Mouse (Mus musculus) midbrain, embryonic 14.5 days (tissue): ENCODE measurements around the gene Nrarp. TPM values are rescaled to one million over a fixed set of nuclear protein-coding genes. Genes with fewer than 3 reads are reported as not detected.
A peak's percentile ranks its signal among the peaks of the same experiment; 100 is the strongest.

ENCODE experiments used
- ATAC-seq: fragments of 200-750 bp; cut with Nextera tagmentation; 2 replicates; pipeline ENCODE4 v1.8.0; 2017; ENCODE audit warnings: moderate number of reproducible peaks, moderate library complexity; ENCODE audit not compliant: low FRiP score, low TSS enrichment
- DNase-seq: peaks from one replicate; pipeline ENCODE4 v3.0.0-alpha.2; 2015
- H3K27ac ChIP-seq: fragments of 300-500 bp; sonication (generic); replicated peaks from 2 replicates; pipeline ENCODE4 v1.5.1; 2014; ENCODE audit warnings: mild to moderate bottlenecking, low read depth, low read length, moderate library complexity
- H3K27me3 ChIP-seq: fragments of 300-500 bp; sonication (generic); 2 replicates; pipeline ENCODE4 v1.6.1; 2014; ENCODE audit warnings: low read length, control low read depth, mixed read lengths; ENCODE audit not compliant: control insufficient read depth, insufficient read depth
- H3K36me3 ChIP-seq: fragments of 300-500 bp; sonication (generic); 2 replicates; pipeline ENCODE4 v1.6.1; 2014; ENCODE audit warnings: low read length, control low read depth; ENCODE audit not compliant: control insufficient read depth, insufficient read depth
- H3K4me1 ChIP-seq: fragments of 300-500 bp; sonication (generic); 2 replicates; pipeline ENCODE4 v1.6.1; 2014; ENCODE audit warnings: mild to moderate bottlenecking, antibody characterized with exemption, low read length, control low read depth; ENCODE audit not compliant: control insufficient read depth, insufficient read depth
- H3K4me2 ChIP-seq: fragments of 300-500 bp; sonication (generic); 2 replicates; pipeline ENCODE4 v1.6.1; 2014; ENCODE audit warnings: mild to moderate bottlenecking, low read length, moderate library complexity
- H3K4me3 ChIP-seq: fragments of 300-500 bp; sonication (generic); replicated peaks from 2 replicates; pipeline ENCODE4 v1.5.1; 2014; ENCODE audit warnings: low read depth, low read length
- H3K9ac ChIP-seq: fragments of 300-500 bp; sonication (generic); replicated peaks from 2 replicates; pipeline ENCODE4 v1.6.1; 2014; ENCODE audit warnings: mild to moderate bottlenecking, low read length, moderate library complexity
- H3K9me3 ChIP-seq: fragments of 300-500 bp; sonication (generic); 2 replicates; pipeline ENCODE4 v1.6.1; 2016; ENCODE audit warnings: low read length, control low read depth, mixed read lengths; ENCODE audit not compliant: control insufficient read depth
- WGBS: fragments of 180-500 bp; shearing (Covaris S2); extraction: QIAGEN DNeasy Blood & Tissue Kit; methylation state at CpG from one replicate; pipeline ENCODE4 v1.1.7; 2014; 5-methylcytosine and 5-hydroxymethylcytosine counted together
- polyA plus RNA-seq: library from polyadenylated mRNA; unstranded; fragments of >200 nt; fragmentation: Nextera tagmentation; extraction: Ambion mirVana; gene quantifications from 2 replicates; pipeline ENCODE4 v1.2.1, GENCODE M21; 2014

The Nrarp gene
- polyA plus RNA-seq, 1 experiment from 2014 or later, result 20.8 TPM

DNA sequence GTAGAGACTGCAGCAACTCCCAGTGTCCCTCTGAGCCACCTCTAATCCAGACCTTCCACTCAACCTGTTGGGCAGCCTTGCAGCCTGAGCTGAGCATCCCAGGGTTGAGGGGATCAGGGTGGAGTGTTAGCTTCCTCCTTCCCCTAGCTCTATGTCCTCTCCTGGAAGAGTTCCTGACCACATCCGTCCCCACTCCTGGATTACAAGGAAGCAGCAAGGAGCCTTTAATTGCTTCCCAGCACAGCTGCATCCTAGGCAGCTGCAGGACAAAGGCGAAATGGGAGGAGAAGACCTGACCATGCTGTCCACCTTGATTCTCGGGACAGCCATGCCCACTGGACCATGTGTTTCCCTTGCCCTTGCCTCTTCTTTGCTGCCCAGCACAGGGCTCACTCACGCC is 3.5 kb upstream of the Nrarp start:
- peak overlapping the region; percentile 43 for H3K4me2 ChIP-seq
- H3K27me3 ChIP-seq, result no peaks in the 10 kb centered on the region
- DNase-seq (no peak), ATAC-seq (no peak)
- 0 out of 2 replicates have a peak overlapping the region, but pooled peaks have one; percentile 23 for H3K9ac ChIP-seq
- WGBS, result 27% methylated on average over 4 of the region's 4 CpGs
- H3K27ac ChIP-seq, result peak overlapping the region; percentile 77
- H3K4me1 ChIP-seq, result peaks cover 47% of the 10 kb centered on the region
- H3K9me3 ChIP-seq, result no peaks in the 10 kb centered on the region
- no peak overlapping the region for H3K4me3 ChIP-seq
- H3K36me3 ChIP-seq, result no peaks in the 10 kb centered on the region

DNA sequence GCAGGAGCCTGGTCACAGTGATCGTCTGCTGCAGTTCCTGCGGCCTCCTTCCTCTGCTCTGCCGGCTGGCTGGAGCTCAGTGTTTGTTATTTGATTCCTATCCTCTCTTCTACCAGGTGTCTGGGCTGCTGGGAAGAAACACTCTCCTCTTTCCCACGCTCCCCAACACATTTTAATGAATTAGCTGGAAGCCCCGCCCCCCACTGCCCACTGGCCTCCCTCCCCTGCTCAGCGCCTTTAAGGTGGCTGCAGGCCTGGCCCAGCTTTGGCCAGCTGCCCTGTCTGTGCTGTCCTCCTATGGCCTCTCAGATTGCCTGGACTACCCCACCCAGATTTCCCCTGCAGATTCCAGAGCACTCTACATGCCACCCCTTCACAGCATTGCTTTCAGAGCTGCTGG is 2.9 kb upstream of the Nrarp start:
- 0% methylated on average over 6 of the region's 6 CpGs for WGBS
- Histone ChIP-seq H3K4me3 (no peak overlapping the region), H3K4me1 (peaks cover 51% of the 10 kb centered on the region), H3K36me3 (no peaks in the 10 kb centered on the region), H3K9ac (peak overlapping the region; percentile 23; the same call in 1 of the 2 replicates), H3K27ac (peak overlapping the region; percentile 77), H3K4me2 (peak overlapping the region; percentile 43), H3K9me3 (no peaks in the 10 kb centered on the region), H3K27me3 (no peaks in the 10 kb centered on the region)
- peak; percentile 27; the same call in 1 of the 2 replicates for ATAC-seq
- peak; percentile 79 for DNase-seq

- H3K36me3 ChIP-seq, result no peaks in the 10 kb centered on the region
- DNase-seq, result peak; percentile 59
- H3K4me3 ChIP-seq, result no peak overlapping the region
- 0 out of 2 replicates have a peak overlapping the region, but pooled peaks have one; percentile 23 for H3K9ac ChIP-seq
- H3K4me2 ChIP-seq, result peak overlapping the region; percentile 43
- H3K9me3 ChIP-seq, result no peaks in the 10 kb centered on the region
- peaks cover 56% of the 10 kb centered on the region for H3K4me1 ChIP-seq
- H3K27me3 ChIP-seq, result no peaks in the 10 kb centered on the region
- peak overlapping the region; percentile 77 for H3K27ac ChIP-seq
- no peak for ATAC-seq
- WGBS, result 12% methylated on average over 10 of the region's 10 CpGs
Measured at GRCm38 (mm10) chr2:25178285-25178972, 2.1 kb upstream of the Nrarp start.

GRCm38 (mm10) chr2:25179566-25180217 is 866 bp upstream of the Nrarp start:
- H3K9me3 ChIP-seq, result no peaks in the 10 kb centered on the region
- H3K4me1 ChIP-seq, result peaks cover 64% of the 10 kb centered on the region
- ATAC-seq (no peak), DNase-seq (no peak)
- 31% methylated on average over 15 of the region's 15 CpGs for WGBS
- peak overlapping the region; percentile 72 for H3K4me3 ChIP-seq
- H3K36me3 ChIP-seq, result no peaks in the 10 kb centered on the region
- peak overlapping the region; percentile 55 for H3K27ac ChIP-seq
- H3K4me2 ChIP-seq, result peak overlapping the region; percentile 80
- no peaks in the 10 kb centered on the region for H3K27me3 ChIP-seq
- H3K9ac ChIP-seq, result peak overlapping the region; percentile 46; the same call in 1 of the 2 replicates

DNA sequence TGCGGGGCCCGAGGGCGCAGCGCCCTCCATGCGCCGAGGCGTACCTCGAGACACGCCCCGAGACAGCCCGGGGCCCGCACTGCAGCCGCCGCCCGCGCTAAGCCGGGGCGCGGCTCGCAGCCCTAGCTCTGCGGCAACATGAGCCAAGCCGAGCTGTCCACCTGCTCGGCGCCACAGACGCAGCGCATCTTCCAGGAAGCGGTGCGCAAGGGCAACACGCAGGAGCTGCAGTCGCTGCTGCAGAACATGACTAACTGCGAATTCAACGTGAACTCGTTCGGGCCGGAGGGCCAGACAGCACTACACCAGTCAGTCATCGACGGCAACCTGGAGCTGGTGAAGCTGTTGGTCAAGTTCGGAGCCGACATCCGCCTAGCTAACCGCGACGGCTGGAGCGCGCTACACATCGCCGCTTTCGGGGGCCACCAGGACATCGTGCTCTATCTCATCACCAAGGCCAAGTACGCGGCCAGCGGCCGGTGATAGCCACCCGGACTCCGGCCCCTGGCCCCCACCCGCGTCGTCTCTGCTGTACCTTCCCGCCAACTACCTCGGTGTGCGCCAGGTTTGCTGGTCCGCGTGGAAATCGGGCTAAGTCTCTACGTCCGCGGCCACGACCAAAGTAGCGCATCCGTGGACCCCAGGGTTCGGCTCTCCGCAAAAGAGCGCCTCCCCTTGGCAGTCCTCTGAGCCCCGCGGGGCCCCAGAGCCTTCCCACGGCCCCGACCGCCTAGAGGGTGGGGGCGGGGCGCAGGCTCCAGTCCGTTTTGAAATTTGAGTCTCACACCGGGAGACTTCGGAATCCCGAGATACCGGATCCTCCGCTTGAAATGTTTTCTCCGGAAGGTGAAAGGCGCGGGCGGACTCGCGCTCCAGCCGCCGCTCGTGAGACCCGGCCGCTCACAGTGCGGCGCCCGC is 674 bp downstream of the Nrarp start:
- H3K9ac ChIP-seq, result peak overlapping the region; percentile 60
- ATAC-seq (peak; percentile 31; the same call in 1 of the 2 replicates), DNase-seq (peak; percentile 78)
- H3K27ac ChIP-seq, result peak overlapping the region; percentile 83
- H3K9me3 ChIP-seq, result no peaks in the 10 kb centered on the region
- peak overlapping the region; percentile 80 for H3K4me2 ChIP-seq
- under 1% methylated on average over 100 of the region's 100 CpGs for WGBS
- H3K4me3 ChIP-seq, result peak overlapping the region; percentile 72
- H3K36me3 ChIP-seq, result no peaks in the 10 kb centered on the region
- H3K27me3 ChIP-seq, result no peaks in the 10 kb centered on the region
- peaks cover 65% of the 10 kb centered on the region for H3K4me1 ChIP-seq

DNA sequence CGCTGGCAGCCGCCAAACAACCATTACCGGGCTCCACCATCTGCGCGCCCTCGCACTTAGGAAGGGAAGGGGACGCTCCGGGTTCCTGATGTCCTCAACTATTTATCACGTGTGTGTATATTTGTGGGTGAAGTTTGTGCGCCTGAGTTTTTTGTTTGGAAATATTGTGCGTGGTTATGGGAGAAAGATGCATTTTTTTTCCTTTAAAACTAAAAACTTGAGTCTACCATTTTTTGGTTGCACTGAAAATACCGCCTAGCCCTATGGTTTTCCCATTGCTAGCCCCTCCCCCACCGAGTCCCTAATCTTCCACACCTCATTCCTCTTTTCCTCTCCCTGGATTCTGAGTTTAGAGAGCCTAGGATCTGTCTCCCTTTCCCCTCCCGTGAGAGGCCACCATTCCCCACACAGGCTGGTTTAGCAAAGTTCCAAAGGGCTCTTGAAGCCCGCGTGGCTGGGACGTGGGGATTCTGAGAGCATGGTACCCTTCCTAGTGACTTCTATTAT is 1.4 kb downstream of the Nrarp start:
- ATAC-seq (no peak), DNase-seq (peak; percentile 46)
- Histone ChIP-seq H3K27me3 (no peaks in the 10 kb centered on the region), H3K36me3 (no peaks in the 10 kb centered on the region), H3K9ac (peak overlapping the region; percentile 60), H3K27ac (peak overlapping the region; percentile 83), H3K9me3 (no peaks in the 10 kb centered on the region), H3K4me2 (peak overlapping the region; percentile 80), H3K4me1 (peaks cover 58% of the 10 kb centered on the region), H3K4me3 (peak overlapping the region; percentile 72)
- 0% methylated on average over 17 of the region's 17 CpGs for WGBS

- WGBS, result 2% methylated on average over 6 of the region's 6 CpGs
- peak overlapping the region; percentile 52 for H3K27ac ChIP-seq
- H3K9me3 ChIP-seq, result no peaks in the 10 kb centered on the region
- DNase-seq (peak; percentile 74), ATAC-seq (no peak)
- H3K27me3 ChIP-seq, result no peaks in the 10 kb centered on the region
- peak overlapping the region; percentile 60; the same call in 1 of the 2 replicates for H3K9ac ChIP-seq
- H3K4me2 ChIP-seq, result peak overlapping the region; percentile 80
- no peaks in the 10 kb centered on the region for H3K36me3 ChIP-seq
- H3K4me1 ChIP-seq, result peaks cover 51% of the 10 kb centered on the region
- H3K4me3 ChIP-seq, result peak overlapping the region; percentile 72
Measured at GRCm38 (mm10) chr2:25182664-25183063, 2.1 kb downstream of the Nrarp start.

DNA sequence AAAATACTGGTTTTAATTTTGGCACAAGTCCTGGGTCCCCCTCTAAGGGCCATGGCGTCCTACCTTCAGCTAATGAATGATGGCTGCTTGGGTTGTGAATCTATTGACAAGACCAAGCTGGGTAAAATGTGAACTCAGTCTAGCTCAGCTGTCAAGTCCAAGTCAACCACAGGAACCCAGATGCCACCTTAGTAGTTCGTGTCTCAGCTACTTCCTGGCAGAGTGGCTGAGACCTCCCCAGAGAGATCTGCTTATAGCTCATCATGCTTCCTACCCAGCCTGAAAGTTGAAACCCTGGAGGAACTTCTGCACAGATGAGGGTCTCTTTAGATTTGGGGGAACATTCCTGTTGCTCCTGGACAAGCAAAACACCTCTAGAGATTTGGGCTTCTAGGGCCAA is 2.8 kb downstream of the Nrarp start:
- peak overlapping the region; percentile 80 for H3K4me2 ChIP-seq
- no peaks in the 10 kb centered on the region for H3K9me3 ChIP-seq
- H3K4me3 ChIP-seq, result peak overlapping the region; percentile 72; the same call in 1 of the 2 replicates
- H3K36me3 ChIP-seq, result no peaks in the 10 kb centered on the region
- ATAC-seq (no peak), DNase-seq (no peak)
- H3K4me1 ChIP-seq, result peaks cover 44% of the 10 kb centered on the region
- no peaks in the 10 kb centered on the region for H3K27me3 ChIP-seq
- 52% methylated on average over 2 of the region's 2 CpGs for WGBS
- H3K9ac ChIP-seq, result no peak overlapping the region
- no peak overlapping the region for H3K27ac ChIP-seq
